Mouse (Mus musculus) adipose tissue, adult 10 weeks (tissue): ENCODE data around the gene Fig4. TPM values are rescaled to one million over a fixed set of nuclear protein-coding genes. Genes with fewer than 3 reads are reported as not detected.

Source experiments
- polyA plus RNA-seq: library from polyadenylated mRNA; stranded (reverse); fragments of 350-450 nt; fragmentation: Illumina TruSeq; extraction: RNeasy Lipid Tissue Mini Kit (QIAGEN cat#74804); gene quantifications from one replicate; pipeline ENCODE4 v1.2.3, GENCODE M21; 2014; ENCODE audit warnings: low read depth, low replicate concordance

Fig4 gene
- 18.8 TPM for polyA plus RNA-seq

GRCm38 (mm10) chr10:41302689-41303431, at the start of gene Fig4:
Gene Fig4 (minus strand): TSS chr10:41303260.

GRCm38 (mm10) chr10:41303639-41304444, 782 bp upstream of the Fig4 start, which contains the start of gene Ak9:
Gene Ak9 (plus strand): TSS chr10:41303980.

Other genes starting within 250 kb of the Fig4 start
- not detected for gene Gpr6, start 231.0 kb downstream of the Fig4 start, polyA plus RNA-seq
- gene Ak9, start 720 bp upstream of the Fig4 start, polyA plus RNA-seq: 2.2 TPM
- gene Zbtb24, start 147.1 kb upstream of the Fig4 start, polyA plus RNA-seq: 16.5 TPM
- 12.2 TPM for gene Mical1, start 173.1 kb upstream of the Fig4 start, polyA plus RNA-seq
- 55.0 TPM for gene Smpd2, start 187.1 kb upstream of the Fig4 start, polyA plus RNA-seq
- gene Ppil6, start 187.2 kb upstream of the Fig4 start, polyA plus RNA-seq: 11.5 TPM
- gene Cd164, start 216.2 kb upstream of the Fig4 start, polyA plus RNA-seq: 223 TPM